Mouse (Mus musculus): ENCODE results near the gene Narfl. TPM values are rescaled to one million over a fixed set of nuclear protein-coding genes. Genes with fewer than 3 reads are reported as not detected.
A peak's percentile ranks its signal among the peaks of the same experiment; 100 is the strongest.
"Not testable (repeated sequence)": the region's sequence is repeated elsewhere in the genome, so short reads cannot be mapped to it uniquely, and the experiment has no call there.

Gene Narfl
- 10 to 100 TPM; 44.8 to 48.2 TPM for total RNA-seq (2021)

DNA sequence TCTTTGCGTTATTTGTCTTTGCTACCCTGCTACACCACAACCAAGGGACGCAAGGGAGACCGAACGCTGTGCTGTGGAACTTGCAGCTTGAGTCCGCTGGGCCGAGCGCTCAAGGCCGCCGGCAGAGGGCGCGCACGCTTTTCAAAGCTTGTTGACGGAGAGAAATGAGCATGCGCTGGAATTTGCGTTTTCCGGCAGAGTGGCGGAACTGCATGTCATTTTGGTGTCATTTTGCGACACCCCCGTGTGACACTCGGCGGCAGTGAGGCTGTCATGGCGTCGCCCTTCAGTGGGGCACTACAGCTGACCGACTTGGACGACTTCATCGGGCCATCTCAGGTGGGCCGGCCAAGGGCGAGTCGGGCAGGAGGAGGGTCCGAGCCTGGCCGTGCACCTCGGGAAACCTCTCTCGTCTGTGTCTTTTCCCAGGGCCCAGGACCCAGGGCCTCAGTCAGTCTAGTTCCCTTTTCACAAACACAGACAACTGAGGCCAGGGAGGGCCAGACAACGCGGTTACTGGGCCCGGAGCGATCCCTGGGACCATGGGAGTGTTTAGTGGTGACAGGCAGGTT, at the start of gene Narfl:
Gene Narfl, plus strand, starts transcription at position 228 of the 572 bp plus-strand sequence.
- intact Hi-C loops (cut with DNase I) = loop anchor here (1.0 to 10.0 kb wide), 2 partner anchors 28 to 481 kb away; partner anchors contain the start of gene Luc7l
- DNase-seq (ENCODE audit: low spot score) = peak; percentile 89

- DNase-seq (ENCODE audit: low spot score) = no peak
- intact Hi-C loops (cut with DNase I) = no loop called here
Observed at GRCm38 (mm10) chr17:25723919-25724318, 49.7 kb upstream of the Narfl start.

GRCm38 (mm10) chr17:25725264-25725663, 48.3 kb upstream of the Narfl start:
- intact Hi-C loops (cut with DNase I) = no loop called here
- DNase-seq (ENCODE audit: low spot score) = no peak

DNA sequence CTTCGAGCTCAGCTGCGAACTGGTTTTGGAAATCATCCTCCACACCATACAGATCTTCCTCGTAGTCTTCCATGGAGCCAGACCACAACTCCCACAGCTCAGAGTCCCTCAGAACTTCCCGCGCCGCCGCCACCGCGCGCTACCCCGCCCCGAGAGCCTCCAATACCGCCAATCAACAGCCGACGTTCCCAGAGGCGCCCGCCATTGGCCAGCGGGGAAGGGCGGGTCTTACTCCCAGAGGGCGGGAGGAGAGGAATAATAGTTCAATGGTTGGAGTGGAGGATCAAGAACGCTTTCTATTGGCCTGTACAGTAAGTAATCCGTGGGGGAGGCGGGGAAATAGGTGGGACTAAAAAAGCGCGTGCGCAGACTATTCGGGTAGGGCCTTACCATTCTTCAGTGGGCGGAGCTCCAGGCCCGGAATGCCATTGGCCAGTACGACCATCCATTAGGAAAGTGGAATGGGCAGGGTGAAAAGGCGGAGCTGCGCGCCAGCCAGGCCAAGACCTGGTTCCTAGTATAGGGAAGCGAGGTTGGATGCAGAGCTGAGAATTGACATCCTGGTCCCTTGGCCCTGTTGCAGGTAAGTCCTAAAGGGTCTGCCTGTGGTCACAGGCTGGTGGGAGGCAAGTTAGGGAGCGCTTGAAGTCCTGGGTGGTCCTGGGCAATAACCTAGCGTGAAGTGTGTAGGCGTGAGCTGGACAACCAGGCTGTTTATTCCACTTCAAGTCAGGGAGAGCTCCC, 46.1 kb upstream of the Narfl start, which contains the start of the genes Chtf18 and Rpusd1:
Gene Chtf18, minus strand, starts transcription at position 155 of the 744 bp plus-strand sequence.
Gene Rpusd1, plus strand, starts transcription at position 406 of the 744 bp plus-strand sequence.
- peak; percentile 100 for DNase-seq (ENCODE audit: low spot score)
- intact Hi-C loops (cut with DNase I) = no loop called here

- DNase-seq (ENCODE audit: low spot score) = no peak
- intact Hi-C loops (cut with DNase I) = no loop called here
Observed at GRCm38 (mm10) chr17:25728009-25728270, 45.6 kb upstream of the Narfl start.

DNA sequence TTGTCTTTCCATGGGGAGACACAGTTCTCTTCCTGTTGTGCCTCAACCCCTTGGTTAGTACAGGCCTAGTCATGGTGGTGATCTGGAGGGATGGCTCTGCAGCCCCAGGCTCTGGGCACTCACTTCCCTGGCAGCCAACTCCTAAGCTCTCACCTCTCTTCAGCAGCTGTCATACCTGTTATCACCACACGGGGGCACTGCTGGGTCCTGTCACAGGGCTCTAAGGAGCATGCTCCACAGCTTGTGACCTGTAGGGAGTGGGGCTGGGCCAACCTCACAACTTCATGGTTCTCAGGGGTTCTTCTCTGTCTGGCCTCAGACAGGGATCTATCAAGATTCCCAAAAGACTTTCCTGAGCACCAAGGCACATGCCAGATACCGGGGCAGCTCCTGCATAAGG, 41.5 kb upstream of the Narfl start:
- no peak for DNase-seq (ENCODE audit: low spot score)
- intact Hi-C loops (cut with DNase I) = loop anchor here (1.0 kb wide), 1 partner anchor 69 kb away; no protein-coding TSS in a partner anchor

DNA sequence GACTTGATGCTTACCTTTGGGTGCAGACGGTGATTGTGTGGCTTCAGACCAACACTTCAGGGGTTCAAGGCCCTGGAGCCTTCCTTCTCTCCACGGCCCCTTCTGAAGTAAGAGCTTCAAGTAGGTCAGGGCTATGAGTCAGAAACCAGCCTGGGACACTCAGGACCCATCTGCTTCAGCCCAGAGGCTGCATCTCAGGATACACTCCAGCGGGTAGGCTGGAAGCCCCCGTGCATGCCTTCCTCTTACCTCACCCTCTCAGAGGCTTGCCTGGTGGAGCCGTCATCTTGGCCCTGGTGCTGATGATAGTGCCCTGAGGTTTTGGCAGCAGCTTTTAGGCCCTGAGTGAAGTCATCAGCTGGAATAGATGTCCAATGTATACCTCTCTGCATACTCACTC, 38.3 kb upstream of the Narfl start:
- no peak for DNase-seq (ENCODE audit: low spot score)

GRCm38 (mm10) chr17:25735745-25736144, 37.8 kb upstream of the Narfl start, which contains the start of gene Mslnl:
TSS of gene Mslnl (plus strand) at chr17:25736042.
- intact Hi-C loops (cut with DNase I) = no loop called here
- DNase-seq (ENCODE audit: low spot score) = no peak

More for the DNA sequence above, 38.3 kb upstream of the Narfl start:
- intact Hi-C loops (cut with DNase I) = no loop called here

DNA sequence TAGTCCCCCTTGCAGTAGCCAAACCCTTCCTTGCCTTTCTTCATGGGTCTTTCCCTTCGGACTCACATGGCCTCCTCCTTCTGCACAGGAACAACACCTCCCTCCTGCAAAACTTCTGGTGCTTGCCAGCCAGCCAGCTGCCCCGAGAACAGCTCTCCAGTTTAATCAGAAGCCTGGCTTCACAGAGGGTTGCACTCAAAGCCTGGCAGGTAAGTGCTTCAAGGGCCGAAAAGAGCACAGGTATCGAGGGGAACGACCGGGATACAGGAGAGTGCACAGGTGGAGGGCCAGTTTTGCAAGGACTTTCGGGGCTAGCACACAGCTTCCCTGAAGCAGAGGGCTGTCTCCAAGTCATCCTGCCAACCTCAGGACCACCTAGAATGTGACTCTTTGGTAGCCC, 34.7 kb upstream of the Narfl start:
- intact Hi-C loops (cut with DNase I) = no loop called here
- DNase-seq (ENCODE audit: low spot score) = no peak

DNA sequence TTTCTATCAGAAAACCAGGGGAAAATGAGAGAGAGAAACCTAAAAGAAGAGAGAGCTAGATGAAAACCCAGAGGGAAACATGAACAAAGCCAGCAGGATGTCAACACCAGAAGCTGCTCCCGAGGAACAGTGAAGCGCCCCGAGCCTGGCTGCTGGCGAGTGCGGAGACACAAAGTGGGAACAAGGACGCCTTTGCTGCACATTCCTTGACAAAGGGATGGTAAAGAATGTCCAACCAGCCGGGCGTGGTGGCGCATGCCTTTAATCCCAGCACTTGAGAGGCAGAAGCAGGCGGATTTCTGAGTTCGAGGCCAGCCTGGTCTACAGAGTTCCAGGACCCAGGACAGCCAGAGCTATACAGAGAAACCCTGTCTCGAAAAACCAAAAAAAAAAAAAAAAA, 32.1 kb upstream of the Narfl start:
- DNase-seq (ENCODE audit: low spot score); intact Hi-C loops (cut with DNase I): not testable (repeated sequence)

DNA sequence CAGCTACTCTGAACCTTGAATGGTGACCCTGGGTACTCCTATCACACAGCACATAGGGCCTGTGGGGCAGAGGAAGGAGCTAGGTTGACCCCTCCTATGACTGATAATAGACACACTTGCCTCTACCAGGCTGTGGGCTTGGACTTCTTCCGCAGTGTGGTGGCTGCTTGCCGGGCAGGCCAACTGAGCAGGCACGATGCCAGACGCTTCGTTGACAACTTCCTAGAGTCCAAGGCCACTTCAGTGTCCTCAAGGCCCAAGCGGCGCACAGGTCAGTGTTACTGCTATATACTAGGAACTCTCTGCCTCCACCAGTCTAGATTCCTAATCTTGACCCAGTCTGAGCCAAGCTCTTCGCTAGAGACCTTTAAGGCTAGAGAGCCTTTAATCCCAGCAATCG, 29.7 kb upstream of the Narfl start:
- no peak for DNase-seq (ENCODE audit: low spot score)
- intact Hi-C loops (cut with DNase I) = no loop called here

- intact Hi-C loops (cut with DNase I) = no loop called here
- DNase-seq (ENCODE audit: low spot score) = no peak
Observed at GRCm38 (mm10) chr17:25744311-25744710, 29.3 kb upstream of the Narfl start.

GRCm38 (mm10) chr17:25748238-25748637, 25.3 kb upstream of the Narfl start:
- no peak for DNase-seq (ENCODE audit: low spot score)
- intact Hi-C loops (cut with DNase I) = no loop called here

DNA sequence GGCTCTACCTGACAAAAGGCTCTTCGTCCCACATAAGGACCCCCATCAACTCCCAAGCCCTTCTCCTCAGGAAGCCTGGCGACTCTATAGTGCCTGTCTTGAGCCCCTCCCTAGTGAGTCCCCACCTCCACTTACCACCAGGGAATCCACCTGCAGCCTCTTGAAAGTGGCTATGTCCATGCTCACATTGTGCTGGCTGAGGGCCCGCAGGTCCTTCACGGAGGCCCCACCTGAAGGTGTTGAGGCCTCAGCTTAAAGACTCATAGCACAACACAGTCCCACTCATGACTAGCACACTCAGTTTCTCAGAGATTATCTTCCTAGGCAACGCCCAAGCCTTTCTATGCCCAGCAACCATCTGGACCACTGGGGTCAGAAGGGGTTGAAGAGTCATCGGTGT, 24.3 kb upstream of the Narfl start:
- DNase-seq (ENCODE audit: low spot score) = no peak
- intact Hi-C loops (cut with DNase I) = no loop called here

DNA sequence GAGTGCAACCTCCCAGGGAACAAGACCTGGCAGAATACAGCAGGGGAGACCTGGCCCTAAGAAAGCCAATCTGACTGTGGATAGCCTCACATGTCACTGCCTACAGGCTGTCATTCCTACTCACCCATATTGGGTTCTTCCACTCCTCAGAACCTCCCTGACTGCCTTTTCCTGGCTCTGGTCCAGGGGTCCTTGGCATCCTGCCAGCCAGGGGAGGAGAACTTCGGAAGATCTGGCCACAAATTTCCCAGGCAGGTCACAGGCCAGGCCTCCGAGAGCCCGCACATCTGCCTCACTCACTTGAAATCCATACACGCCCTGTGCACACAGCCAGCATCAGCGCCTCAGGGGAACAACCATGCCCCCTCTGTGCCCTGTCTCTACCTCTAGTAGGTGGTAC, 22.1 kb upstream of the Narfl start:
- intact Hi-C loops (cut with DNase I) = no loop called here
- no peak for DNase-seq (ENCODE audit: low spot score)

GRCm38 (mm10) chr17:25754241-25754640, 19.3 kb upstream of the Narfl start, which contains the start of gene Msln:
TSS of gene Msln (minus strand) at chr17:25754378.
- DNase-seq (ENCODE audit: low spot score) = no peak
- intact Hi-C loops (cut with DNase I) = no loop called here

- intact Hi-C loops (cut with DNase I) = no loop called here
- no peak for DNase-seq (ENCODE audit: low spot score)
Observed at GRCm38 (mm10) chr17:25755086-25755485, 18.5 kb upstream of the Narfl start.

GRCm38 (mm10) chr17:25755627-25756377, 17.8 kb upstream of the Narfl start:
- no peak for DNase-seq (ENCODE audit: low spot score)
- intact Hi-C loops (cut with DNase I) = no loop called here

- DNase-seq (ENCODE audit: low spot score) = no peak
- intact Hi-C loops (cut with DNase I) = no loop called here
Observed at GRCm38 (mm10) chr17:25756378-25757242, 17.0 kb upstream of the Narfl start.

- intact Hi-C loops (cut with DNase I) = no loop called here
- no peak for DNase-seq (ENCODE audit: low spot score)
Observed at GRCm38 (mm10) chr17:25757691-25758090, 15.9 kb upstream of the Narfl start.

Measured in heart, postnatal 25 days (tissue).